Comparison of ENCODE assay signal across 20 mouse cellular contexts in genomic region chr6:145691680-145692079, GRCm38 (mm10). TPM values are rescaled to one million over a fixed set of nuclear protein-coding genes. Genes with fewer than 3 reads are reported as not detected.
A peak's percentile ranks its signal among the peaks of the same experiment; 100 is the strongest.
DNase-seq lines count a peak whose midpoint lies in the region; ATAC-seq and TF ChIP-seq lines count a peak whose summit lies in the region.
"Had no signal": no experiment of that assay in that cellular context is flagged by ENCODE, and none has a peak within 500 bp of the region (broad histone marks: within the 10 kb centered on the region; RNA-seq: fewer than 3 reads in every experiment).

No protein-coding gene starts in this region.

- 37% methylated on average over 3 of the region's 3 CpGs for WGBS in lung, adult 2 months

- no peak for TF ChIP-seq CTCF in gastrocnemius, adult 2 months (IDR thresholded peaks at IDR 0.05)
- no peak for TF ChIP-seq CTCF in lung, adult 2 months (IDR thresholded peaks at IDR 0.05; ENCODE audit: insufficient read depth, low read length)
- TF ChIP-seq CTCF in layer of hippocampus, adult 2 months (conservative IDR thresholded peaks at IDR 0.05), result no peak

- no peak for TF ChIP-seq POLR2A in lung, adult 2 months (IDR thresholded peaks at IDR 0.05; ENCODE audit: borderline replicate concordance, extremely low read depth, low read depth, low read length)

- H3K4me3 ChIP-seq in gastrocnemius, adult 2 months, result no peak overlapping the region
- no peak overlapping the region for H3K4me3 ChIP-seq in lung, adult 2 months (replicated peaks; ENCODE audit: extremely low read depth, low read depth, low read length)
- H3K4me3 ChIP-seq in layer of hippocampus, adult 2 months, result no peak overlapping the region
- H3K4me3 ChIP-seq: forebrain, embryonic 10.5 days; heart, embryonic 10.5 days; limb, embryonic 10.5 days; neural tube, embryonic 12.5 days; stomach, embryonic 15.5 days had no signal

- no peak for ATAC-seq in CD4-positive, CD25-positive, alpha-beta regulatory T cell, adult 4 months
- ATAC-seq: forebrain, embryonic 16.5 days had no signal

- no peak overlapping the region for H3K27ac ChIP-seq in gastrocnemius, adult 2 months
- H3K27ac ChIP-seq in layer of hippocampus, adult 2 months, result no peak overlapping the region
- H3K27ac ChIP-seq: forebrain, embryonic 10.5 days; heart, embryonic 10.5 days; kidney, postnatal 0 days; limb, embryonic 10.5 days; neural tube, embryonic 12.5 days; stomach, embryonic 15.5 days had no signal

- H3K4me1 ChIP-seq in lung, adult 2 months (ENCODE audit: control insufficient read depth, insufficient read depth, low read length), result no peaks in the 10 kb centered on the region
- H3K4me1 ChIP-seq: neural tube, embryonic 12.5 days; stomach, embryonic 15.5 days had no signal

- intact Hi-C loops in gastrocnemius, adult 2 months (cut with DNase I), result no loop called here

- peak; percentile 26 for DNase-seq in gastrocnemius, adult 2 months
- no peak for DNase-seq in gastrocnemius, adult 18-20 months (ENCODE audit: low spot score)
- DNase-seq in lung, adult 2 months, result peak; percentile 8
- DNase-seq in lung, postnatal 14 days, result peak; percentile 59
- DNase-seq in skeletal muscle tissue, adult 2 months (ENCODE audit: low read depth, low spot score), result peak; percentile 16
- DNase-seq in layer of hippocampus, adult 2 months (ENCODE audit: low spot score in 2 of 2), result no peak
- DNase-seq: adrenal gland, postnatal 36 days; cerebellum, adult 11 months; cerebellum, postnatal 14 days; kidney, adult 18-20 months; midbrain, embryonic 14.5 days; thymus, postnatal 36 days had no signal

RNA-seq across cellular contexts. Expression of gene Rassf8, which starts 54.9 kb away (rescaled TPM):
- total RNA-seq in gastrocnemius, adult 2 months (2021), result 10 to 100 TPM; 25.5 to 42.7 TPM
- total RNA-seq in gastrocnemius, adult 18-20 months (2021), result 10 to 100 TPM; 28.6 to 32.2 TPM
- 23.0 and 34.2 TPM in 2 replicates for polyA plus RNA-seq in lung, adult 2 months (2012; rRNA removed)
- under 1 TPM in 1 of 2 experiments, not detected in 1; 0.13 TPM for polyA plus RNA-seq in CD4-positive, CD25-positive, alpha-beta regulatory T cell, adult 4 months (2017; shearing (Covaris generic))
- total RNA-seq in layer of hippocampus, adult 2 months (2021), result 10 to 100 TPM; 25.6 to 26.4 TPM

Comparison
In these comparisons a context has a peak if more than half of its experiments do, and no peak if none do; other contexts are left out.
1. DNase-seq: peak in gastrocnemius, adult 2 months (single experiment), lung, adult 2 months (single experiment), lung, postnatal 14 days (single experiment) and skeletal muscle tissue, adult 2 months (single experiment); none in gastrocnemius, adult 18-20 months (single experiment) and layer of hippocampus, adult 2 months (0 of 2).